Mouse (Mus musculus) layer of hippocampus, postnatal 14 days (tissue): ENCODE results near the gene H13. TPM values are rescaled to one million over a fixed set of nuclear protein-coding genes. Genes with fewer than 3 reads are reported as not detected.

Experiments used
- DNase-seq, 2 experiments: peaks; one replicate each; pipeline ENCODE4 v3.0.0; 2021 to 2022; ENCODE audit warnings: low spot score in 2 of 2, mixed read lengths in 1 of 2
- total RNA-seq, 2 experiments: library from RNA; stranded (reverse); gene quantifications; 2 replicates each; pipeline ENCODE4 v1.2.3; 2021

The H13 gene
- total RNA-seq, 2 experiments from 2014 or later = 84.9 to 86.7 TPM

DNA sequence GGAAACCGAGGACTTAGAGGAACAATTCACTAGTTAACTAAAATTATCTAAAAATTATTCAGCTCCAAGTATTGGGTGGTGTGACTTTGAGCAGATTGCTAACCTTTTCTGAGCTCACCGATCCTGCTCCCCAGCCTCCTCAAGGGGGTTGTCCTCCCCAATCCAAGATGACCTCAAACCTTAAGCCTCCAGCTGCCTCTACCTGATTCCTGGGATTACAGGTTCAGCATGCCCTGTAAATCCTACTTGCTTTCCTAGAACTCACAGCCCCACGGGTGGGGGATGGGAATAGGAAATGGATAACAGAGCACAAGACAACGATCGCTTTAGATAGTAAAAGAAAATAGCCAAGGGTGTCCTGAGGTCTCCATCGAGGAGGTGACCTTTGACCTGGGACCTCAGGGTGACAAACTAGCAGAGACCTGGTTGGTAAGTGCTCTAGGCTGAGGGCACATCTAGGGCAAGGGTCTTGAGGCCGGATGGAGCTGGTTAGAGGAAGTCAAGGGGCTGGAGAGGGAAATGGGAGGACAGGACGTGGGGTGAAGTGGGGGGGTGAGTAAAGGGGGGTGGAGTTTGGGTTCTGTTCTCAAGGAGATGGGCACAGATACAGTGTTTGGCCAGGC, 59.9 kb downstream of the H13 start:
- DNase-seq = no peak

DNA sequence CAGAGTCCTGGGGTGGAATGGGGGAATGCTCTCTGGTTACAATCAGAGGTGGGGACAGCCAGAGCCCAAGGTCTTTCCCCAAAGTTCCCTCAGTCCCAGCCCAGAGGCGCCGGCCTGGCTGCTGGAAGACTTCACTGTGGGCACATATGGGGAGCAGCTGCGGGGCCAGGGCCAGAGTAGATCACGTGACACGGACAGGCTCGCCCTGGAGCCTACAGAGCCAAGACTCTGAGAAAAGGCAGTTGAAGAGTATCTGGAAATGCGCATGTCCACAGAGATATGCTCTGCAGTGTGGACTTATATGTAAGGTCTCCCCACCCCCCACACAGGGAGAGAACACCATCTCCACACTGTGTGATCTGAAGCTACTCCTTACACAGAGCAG, 60.4 kb downstream of the H13 start:
- no peak for DNase-seq

DNA sequence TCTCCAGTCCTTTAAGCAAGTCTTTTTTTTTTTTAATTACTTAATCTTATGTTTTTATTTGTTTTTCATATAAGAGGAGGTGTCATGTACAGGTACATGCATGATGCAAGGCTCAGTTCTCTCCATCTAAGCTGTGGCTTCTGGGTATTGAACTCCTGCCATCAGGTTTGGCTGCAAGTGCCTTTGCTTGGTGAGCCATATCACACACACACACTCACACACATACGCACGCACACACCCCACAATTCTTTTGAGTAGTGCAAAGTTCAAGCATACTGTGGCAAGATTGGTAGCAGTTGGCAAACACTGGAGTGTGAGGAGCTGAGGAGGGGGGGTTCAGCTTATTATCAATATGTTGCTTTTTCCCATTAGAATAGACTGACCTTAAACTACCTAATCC, 63.9 kb downstream of the H13 start:
- DNase-seq = no peak

DNA sequence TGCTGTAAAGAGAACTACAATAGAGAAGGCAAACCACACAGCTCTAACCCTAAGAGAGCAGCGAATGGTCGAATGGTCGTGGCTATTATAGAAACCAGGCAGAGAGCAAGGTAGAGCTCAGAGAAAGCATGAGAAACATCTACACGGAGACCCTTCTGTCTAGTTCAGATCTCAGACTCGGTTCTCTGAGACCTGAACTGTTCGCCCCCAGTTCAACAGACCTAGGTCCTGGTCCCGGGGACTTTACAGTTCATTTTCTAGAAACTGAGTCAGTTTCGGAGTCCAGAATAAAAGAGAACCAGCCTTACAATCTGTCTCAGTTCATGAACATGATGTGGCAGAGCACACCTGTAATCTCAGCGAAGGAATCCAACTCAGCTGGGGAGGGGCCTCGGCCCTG, 65.2 kb downstream of the H13 start:
- no peak for DNase-seq

DNA sequence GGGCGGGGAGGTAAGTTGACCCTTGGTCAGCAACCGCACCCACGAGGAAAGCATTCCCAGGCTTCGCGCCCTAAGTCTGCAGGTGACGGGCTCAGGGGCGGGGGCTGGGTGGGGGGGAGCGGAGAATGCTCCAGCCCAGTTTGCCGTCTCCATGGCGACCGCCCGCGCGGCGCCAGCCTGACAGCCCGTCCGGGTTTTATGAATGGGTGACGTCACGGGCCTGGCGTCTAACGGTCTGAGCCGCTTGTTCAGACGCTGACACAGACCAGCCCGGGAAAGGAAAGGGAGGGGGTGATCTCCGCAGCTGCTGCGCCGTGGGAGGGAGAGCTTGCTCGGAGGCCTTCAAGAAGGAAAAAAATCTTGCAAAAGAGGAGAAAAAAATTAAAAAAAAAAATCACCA, 65.7 kb downstream of the H13 start:
- DNase-seq = peak; percentile 88 to 96

DNA sequence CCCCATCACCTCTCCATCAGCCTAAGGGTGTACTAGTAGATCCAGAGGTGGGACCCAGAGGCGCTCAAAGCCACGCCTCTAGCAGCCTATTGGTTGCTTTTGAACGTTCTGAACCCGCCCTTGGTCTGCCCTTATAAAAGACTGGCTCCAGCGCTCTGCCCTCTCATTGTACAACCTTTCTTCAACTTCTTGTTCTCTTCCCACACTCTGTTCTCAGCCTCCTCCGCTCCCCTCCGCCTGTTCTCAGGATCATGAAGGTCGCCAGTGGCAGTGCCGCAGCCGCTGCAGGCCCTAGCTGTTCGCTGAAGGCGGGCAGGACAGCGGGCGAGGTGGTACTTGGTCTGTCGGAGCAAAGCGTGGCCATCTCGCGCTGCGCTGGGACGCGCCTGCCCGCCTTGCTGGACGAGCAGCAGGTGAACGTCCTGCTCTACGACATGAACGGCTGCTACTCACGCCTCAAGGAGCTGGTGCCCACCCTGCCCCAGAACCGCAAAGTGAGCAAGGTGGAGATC, 66.9 kb downstream of the H13 start, which contains the start of gene Id1:
Gene Id1 (plus strand): TSS at position 162 of the 512 bp plus-strand sequence.
- peak; percentile 64 to 72 for DNase-seq

DNA sequence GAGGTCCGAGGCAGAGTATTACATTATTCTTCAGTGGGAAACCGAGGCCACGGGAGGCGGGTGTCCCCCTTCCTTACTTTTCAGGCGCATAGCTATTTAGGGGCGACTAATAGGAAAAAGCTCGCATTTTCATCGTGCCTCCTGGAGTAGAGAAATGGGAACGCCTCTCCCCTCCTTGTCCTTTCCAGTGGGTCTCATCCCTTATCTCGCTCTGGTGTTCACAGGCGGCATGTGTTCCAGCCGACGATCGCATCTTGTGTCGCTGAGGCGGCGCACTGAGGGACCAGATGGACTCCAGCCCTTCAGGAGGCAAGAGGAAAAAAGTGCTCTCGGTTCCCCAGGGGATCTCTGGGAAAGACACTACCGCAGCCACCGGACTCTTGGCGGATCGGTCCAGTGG, 67.5 kb downstream of the H13 start:
- no peak for DNase-seq

DNA sequence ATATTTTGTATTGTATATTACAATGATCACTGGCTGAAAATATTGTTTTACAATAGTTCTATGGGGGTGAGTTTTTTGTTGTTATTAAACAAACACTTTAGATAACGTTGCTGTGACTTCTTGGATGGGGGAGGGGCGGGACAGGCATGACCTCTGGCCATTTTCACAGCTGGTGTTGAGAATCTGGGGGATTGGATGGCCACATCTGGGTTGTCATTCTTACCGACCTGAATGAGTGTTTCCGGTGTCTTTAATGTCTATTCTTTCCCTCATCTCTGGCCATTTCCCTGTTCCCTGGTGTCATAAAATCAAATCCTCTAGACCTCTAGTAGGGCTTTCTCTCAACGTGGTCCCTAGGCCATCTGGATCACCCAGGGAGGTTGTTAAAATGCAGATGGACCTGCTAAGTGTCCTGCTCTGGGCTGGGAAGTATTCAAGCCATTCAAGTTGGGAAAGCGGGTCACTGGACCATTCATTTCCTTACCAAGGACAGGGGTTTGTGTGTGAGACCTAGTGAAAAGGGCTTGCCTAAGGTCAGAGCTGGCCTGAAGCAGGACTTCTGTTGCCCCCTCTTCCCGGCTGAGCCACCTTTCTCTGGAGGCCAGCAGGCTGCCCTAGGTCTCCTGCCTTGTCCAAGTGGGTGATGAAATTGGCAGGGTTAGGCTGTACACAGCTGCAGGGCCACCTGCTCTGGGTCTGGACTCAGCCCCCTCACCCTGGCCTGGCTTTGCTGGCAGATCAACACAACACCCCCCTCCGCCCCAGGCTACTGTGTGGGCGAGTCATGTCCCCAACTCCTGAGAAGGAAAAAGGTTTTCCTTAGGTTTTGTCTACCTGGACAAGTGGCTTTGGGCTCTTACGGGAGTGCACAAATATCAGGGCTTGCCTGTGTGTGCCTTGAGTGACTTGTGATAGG, 68.3 kb downstream of the H13 start:
- no peak for DNase-seq

DNA sequence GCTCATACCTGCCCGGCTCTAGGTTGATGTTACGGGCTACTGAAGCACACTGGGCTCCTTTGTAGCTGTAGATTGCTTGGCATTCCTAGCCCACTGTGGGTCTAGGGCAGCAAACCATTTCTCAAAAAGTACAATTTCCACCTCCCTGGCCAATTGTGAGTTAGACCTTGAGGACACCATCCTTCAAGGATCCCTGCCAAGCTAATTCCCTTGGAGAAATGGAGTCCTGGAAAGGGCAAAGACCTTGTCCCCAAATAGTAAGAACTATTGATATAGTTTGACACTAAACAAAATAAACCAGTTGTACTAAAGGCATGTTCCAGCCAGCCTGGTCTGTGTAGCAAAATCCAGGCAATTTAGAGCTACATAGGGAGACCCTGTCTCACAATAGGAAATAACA, 69.1 kb downstream of the H13 start:
- DNase-seq = no peak

DNA sequence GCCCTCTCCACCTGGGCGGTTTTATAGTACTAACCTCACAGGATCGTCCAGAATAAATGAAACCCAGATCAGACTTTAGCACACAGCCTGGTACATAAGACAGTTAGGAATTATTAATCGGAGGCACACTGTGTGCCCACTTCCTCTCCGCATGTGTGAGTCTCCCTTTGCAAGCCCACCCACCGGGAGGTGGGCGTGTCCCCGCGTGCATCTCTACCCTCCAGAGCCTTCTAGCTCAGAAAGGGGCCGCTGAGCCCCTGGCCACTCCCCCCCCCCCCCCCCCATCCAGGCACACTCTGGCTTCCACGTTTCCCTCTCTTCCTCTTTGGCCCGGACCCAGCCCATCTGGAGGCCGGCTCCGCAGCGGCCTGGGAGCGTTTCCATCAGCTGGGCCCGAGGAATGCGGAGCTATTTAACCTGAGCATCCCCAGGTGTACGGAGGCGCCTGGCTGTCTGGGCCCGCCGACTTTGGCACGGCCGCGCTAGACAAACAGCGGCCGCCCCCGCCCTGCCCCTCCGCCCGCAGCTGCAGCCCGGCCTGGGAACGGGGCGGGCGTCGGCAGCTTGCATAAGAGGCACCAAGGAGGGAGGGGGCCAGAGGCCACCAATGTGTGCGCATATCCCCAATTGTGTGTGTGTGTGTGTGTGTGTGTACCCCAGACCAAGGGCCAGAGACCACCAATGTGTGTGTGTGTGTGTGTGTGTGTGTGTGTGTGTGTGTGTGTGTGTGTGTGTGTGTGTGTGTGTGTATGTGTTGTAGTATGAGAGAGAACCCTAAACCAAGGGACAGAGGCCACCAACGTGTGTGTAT, 70.0 kb downstream of the H13 start:
- DNase-seq = peak in 1 of 2 experiments; percentile 29

DNA sequence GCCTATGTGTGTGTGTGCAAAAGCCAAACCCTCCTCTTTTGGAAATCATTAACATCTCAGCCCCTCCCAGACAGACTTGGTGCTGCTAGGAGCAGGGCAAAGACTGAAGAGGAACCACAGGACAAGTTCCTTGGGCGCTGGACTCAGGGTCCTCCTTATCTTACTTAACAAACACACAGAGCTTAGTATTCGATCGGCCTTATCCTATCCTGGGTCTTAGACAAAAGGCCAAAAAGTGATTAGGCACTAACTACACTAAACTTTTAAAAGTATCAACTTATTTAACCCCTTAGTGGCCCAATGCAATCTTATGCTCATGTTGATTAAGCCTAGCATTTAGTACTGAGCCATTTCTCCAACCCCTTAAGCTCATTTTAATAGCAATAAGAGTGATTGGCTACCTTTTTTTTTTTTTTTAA, 70.6 kb downstream of the H13 start:
- no peak for DNase-seq

DNA sequence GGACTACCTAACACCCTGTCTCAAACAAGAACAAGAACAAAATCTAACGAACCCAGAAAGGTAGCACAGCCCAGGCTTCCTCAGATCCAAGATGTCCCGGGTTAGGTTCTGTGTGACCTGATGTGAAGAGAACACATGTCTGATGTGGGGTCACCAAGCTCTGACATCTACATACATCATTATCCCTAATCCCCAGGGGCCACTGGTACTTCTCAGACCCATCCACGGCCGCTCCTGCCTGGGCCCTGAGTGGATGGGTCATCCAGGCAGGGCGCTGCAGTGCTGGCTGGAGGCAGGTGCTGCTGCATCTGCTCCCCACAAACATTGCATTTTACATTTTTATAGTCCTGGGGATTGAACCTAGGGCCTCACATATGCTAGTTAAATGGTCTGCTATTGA, 71.2 kb downstream of the H13 start:
- no peak for DNase-seq

DNA sequence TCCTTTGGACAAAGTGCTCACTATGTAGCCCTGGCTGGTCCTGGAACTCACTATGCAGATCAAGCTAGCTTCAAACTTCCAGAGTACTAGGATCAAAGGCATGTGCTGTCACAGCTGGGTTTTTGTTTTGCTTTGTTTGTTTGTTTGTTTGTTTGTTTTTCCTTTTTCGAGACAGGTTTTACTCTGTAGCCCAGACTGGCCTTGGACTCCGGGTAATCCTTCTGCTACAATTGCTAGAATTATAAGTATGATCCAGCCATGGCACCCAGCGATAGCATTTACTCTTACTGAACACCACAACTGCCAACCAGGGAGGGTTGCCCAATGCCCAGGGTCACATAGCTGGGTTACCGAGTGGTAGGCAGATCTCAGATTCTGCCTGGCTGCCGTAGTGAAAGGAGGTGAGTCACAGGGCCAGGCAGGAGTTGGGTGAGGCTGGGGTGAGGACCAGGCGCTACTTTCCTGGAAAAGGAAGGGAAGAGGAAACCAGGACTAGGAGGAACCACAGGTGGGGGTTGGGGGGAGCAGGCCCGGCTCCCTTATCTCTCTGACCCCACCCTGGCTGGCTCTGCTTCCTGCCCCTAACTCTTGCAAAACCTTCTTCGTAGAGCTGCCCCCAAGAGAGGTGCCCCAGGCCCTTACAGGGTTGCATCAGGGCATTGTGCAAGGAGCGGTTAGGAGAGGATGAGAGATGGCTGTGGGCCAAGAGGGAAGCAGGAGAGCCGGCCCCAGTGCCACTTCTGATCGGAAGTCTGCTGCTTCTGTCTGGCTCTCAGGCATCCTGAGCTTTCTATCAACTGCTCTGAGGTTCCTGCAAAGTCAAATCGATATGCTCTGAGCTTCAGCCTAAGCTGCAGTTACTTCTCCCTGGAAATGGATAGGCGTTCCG, 72.1 kb downstream of the H13 start:
- no peak for DNase-seq

DNA sequence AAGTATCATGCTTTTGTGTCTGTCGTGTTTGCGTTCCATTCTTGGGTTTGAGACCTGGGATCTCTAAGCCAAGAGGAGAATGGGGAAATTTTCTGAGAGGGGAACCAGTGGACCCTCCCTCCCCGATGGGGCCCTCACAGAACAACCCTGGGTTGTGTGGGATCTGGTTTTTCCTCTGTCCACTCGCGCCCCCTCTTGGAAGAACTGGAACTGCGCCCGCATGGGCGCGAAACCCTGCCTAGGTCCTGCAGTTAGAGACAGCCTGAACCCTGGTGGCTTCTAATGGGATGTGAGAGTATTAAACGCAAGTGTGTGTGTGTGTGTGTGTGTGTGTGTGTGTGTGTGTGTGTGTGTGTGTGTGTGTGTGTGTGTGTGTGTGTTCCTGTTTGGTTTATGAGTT, 73.2 kb downstream of the H13 start:
- DNase-seq = peak in 1 of 2 experiments; percentile 39

DNA sequence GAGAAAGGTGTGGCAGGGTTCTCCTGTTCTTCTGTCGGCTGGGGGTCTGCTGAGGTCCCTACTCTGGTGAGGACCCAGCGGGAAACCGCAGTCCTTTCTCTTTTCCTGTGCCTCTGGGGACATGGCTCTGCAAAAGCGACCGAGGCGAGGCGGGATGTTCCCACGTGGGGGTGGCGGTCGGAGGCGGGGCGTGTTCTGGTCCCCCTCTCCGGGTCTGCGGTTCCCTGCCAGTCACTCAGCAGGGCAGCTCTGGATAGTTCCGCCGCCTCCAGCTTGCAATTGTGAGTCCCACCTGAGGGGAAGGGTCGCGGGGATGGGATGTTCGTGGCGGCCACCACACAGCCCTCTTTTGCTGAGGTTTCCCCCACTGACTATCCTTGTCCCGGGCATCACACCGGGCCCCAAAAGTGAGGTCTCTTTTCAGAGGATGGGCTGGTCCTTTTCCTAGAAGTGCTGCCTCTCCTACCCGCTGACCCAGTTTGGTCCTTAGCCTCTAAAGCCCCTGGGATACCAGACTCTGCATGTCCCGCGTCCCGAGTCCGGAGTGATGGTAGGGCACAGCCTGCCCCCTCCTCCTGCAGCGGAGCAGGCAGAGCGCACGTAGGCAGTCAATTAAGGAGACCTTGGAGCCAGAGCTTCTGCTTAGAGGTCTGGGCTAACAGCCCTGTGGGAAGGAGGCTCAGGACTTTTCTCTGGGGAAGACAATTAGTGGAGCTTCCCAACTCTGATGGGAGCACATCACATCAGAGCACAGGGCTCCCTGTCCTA, 84.9 kb downstream of the H13 start, which contains the start of gene Cox4i2:
Gene Cox4i2 (plus strand): TSS at position 230 of the 768 bp plus-strand sequence.
- DNase-seq = no peak

DNA sequence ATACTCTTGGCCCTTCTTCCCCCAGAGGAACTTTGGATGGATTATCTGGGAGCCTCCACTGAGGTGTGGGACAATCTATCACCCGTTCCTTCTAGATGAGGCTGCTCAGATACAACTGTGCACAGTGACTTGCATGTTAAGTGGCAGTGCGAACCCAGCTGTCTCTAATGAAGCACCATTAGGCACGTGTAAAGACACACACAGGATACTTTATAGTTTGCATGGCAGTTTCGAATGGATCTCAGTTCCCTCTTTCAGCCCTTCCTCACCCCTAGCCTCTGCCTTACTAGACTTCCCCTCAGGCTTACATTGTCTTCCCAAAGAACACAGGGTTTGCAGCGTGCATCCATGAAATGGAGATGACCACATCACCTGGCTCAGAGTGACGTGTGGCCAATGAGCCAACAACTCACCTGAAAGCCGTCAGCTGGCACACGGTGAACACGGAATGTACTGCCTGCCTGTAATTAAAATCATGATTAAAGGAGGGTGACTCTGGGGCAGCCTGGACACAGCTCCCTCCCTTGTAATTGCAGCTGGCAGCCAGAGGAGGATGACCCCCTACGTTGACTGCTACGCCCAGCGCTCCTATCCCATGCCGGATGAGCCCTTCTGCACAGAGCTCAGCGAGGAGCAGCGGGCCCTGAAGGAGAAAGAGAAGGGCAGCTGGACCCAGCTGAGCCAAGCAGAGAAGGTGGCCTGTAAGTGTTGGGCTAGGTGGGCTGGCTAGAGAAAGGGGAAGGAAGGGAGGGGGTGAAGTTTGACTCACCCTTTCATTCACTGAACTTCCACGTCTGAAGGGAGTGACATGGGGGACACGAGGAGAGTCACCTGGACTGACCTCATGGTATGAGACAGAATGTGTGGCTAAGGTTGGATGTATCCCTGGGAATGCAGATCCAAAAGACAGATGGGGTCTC, 87.5 kb downstream of the H13 start:
- no peak for DNase-seq

DNA sequence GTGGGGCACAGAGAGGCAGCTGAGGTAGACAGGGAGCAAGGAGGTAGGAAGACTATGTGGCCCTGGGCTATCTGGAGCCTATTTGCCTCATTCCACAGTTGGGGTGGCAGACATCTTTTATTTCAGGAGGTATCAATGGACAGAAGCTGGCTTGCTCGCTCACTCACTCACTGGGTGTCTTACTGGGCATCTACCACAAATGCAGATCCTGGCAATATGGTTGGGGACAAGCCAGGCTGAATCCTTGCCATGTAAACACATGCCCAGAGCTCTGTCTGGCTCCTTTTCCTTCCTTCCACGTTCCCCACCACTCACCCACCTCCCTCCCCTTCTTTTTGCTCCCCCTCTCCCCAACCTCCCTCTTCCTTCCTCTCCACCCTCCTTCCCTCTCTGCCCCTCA, 88.2 kb downstream of the H13 start:
- no peak for DNase-seq
